Mouse (Mus musculus) intestine, embryonic 15.5 days (tissue): ENCODE measurements at regions not wholly inside any gene's neighbourhood (a gene's known extent, or its start where the extent isn't known, plus 50 kb on each side); places are given as distances from the start of the nearest gene placed in this dataset.

Experiments
- ATAC-seq: fragments of 200-750 bp; cut with Nextera tagmentation; 2 replicates; pipeline ENCODE4 v1.8.0; 2017; ENCODE audit warnings: moderate TSS enrichment, moderate library complexity
- H3K27ac ChIP-seq: fragments of 300-500 bp; sonication (generic); 2 replicates; pipeline ENCODE4 v1.5.1; 2015; ENCODE audit warnings: mild to moderate bottlenecking, inconsistent platforms
- H3K27me3 ChIP-seq: fragments of 300-500 bp; sonication (generic); replicated peaks from 2 replicates; pipeline ENCODE4 v1.6.1; 2015; ENCODE audit warnings: inconsistent platforms
- H3K36me3 ChIP-seq: fragments of 300-500 bp; sonication (generic); 2 replicates; pipeline ENCODE4 v1.6.1; 2015; ENCODE audit warnings: inconsistent platforms
- H3K4me1 ChIP-seq: fragments of 300-500 bp; sonication (generic); replicated peaks from 2 replicates; pipeline ENCODE4 v1.6.1; 2015; ENCODE audit warnings: inconsistent platforms
- H3K4me2 ChIP-seq: fragments of 300-500 bp; sonication (generic); replicated peaks from 2 replicates; pipeline ENCODE4 v1.6.1; 2015; ENCODE audit warnings: mild to moderate bottlenecking, inconsistent platforms
- H3K4me3 ChIP-seq: fragments of 300-500 bp; sonication (generic); replicated peaks from 2 replicates; pipeline ENCODE4 v1.5.1; 2015; ENCODE audit warnings: inconsistent platforms
- H3K9ac ChIP-seq: fragments of 300-500 bp; sonication (generic); 2 replicates; pipeline ENCODE4 v1.6.1; 2015; ENCODE audit warnings: inconsistent platforms
- H3K9me3 ChIP-seq: fragments of 300-500 bp; sonication (generic); 2 replicates; pipeline ENCODE4 v1.6.1; 2016; ENCODE audit warnings: inconsistent platforms
- WGBS: fragments of 180-500 bp; shearing (Covaris S2); methylation state at CpG from one replicate; pipeline ENCODE4 v1.1.7; 2015; 5-methylcytosine and 5-hydroxymethylcytosine counted together

DNA sequence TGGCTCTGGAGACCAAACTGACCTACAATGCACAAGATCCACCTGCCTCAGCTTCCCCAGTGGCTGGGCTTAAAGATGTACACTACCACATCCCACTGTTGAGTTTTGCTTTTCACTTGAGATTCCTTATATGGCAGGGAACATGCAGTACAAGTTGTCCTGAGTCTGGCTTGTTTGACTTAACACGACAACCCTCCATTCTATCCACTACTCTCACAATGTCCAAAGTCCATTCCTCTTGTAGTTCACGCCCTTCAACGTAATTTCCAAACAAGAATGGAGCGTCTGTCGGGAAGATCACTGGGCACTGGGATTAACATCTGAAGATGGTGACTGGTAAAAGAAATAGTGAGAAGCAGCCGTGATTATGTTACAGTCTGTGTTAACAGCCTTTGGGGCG is 108.6 kb upstream of the Klf14 start:
- no peak overlapping the region for H3K9ac ChIP-seq
- H3K27me3 ChIP-seq = no peaks in the 10 kb centered on the region
- no peak overlapping the region for H3K27ac ChIP-seq
- H3K36me3 ChIP-seq = no peaks in the 10 kb centered on the region
- no peak overlapping the region for H3K4me3 ChIP-seq
- H3K4me2 ChIP-seq = no peak overlapping the region
- WGBS = 56% methylated on average over 7 of the region's 7 CpGs
- no peaks in the 10 kb centered on the region for H3K9me3 ChIP-seq
- H3K4me1 ChIP-seq = no peaks in the 10 kb centered on the region
- ATAC-seq = peak; percentile 68

- WGBS = 77% methylated on average over 13 of the region's 13 CpGs
- no peak overlapping the region for H3K4me3 ChIP-seq
- no peaks in the 10 kb centered on the region for H3K9me3 ChIP-seq
- no peak overlapping the region for H3K9ac ChIP-seq
- no peak overlapping the region for H3K4me2 ChIP-seq
- no peaks in the 10 kb centered on the region for H3K27me3 ChIP-seq
- H3K36me3 ChIP-seq = no peaks in the 10 kb centered on the region
- no peak for ATAC-seq
- no peak overlapping the region for H3K27ac ChIP-seq
- H3K4me1 ChIP-seq = no peaks in the 10 kb centered on the region
Measured at GRCm38 (mm10) chr6:31069243-31069642, 110.4 kb upstream of the Klf14 start.

- no peak overlapping the region for H3K9ac ChIP-seq
- no peak for ATAC-seq
- H3K9me3 ChIP-seq = no peaks in the 10 kb centered on the region
- no peak overlapping the region for H3K4me3 ChIP-seq
- peaks cover 7% of the 10 kb centered on the region for H3K4me1 ChIP-seq
- H3K36me3 ChIP-seq = no peaks in the 10 kb centered on the region
- H3K27ac ChIP-seq = no peak overlapping the region
- H3K27me3 ChIP-seq = no peaks in the 10 kb centered on the region
- no peak overlapping the region for H3K4me2 ChIP-seq
- WGBS = 90% methylated on average over 6 of the region's 6 CpGs
Measured at GRCm38 (mm10) chr6:31070537-31070936, 111.7 kb upstream of the Klf14 start.

- Histone ChIP-seq H3K4me1 (peaks cover 11% of the 10 kb centered on the region), H3K27ac (no peak overlapping the region), H3K9me3 (no peaks in the 10 kb centered on the region), H3K9ac (no peak overlapping the region), H3K4me2 (no peak overlapping the region), H3K36me3 (no peaks in the 10 kb centered on the region), H3K4me3 (no peak overlapping the region), H3K27me3 (no peaks in the 10 kb centered on the region)
- no peak for ATAC-seq
- 79% methylated on average over 9 of the region's 9 CpGs for WGBS
Measured at GRCm38 (mm10) chr6:31070966-31071365, 112.1 kb upstream of the Klf14 start.

DNA sequence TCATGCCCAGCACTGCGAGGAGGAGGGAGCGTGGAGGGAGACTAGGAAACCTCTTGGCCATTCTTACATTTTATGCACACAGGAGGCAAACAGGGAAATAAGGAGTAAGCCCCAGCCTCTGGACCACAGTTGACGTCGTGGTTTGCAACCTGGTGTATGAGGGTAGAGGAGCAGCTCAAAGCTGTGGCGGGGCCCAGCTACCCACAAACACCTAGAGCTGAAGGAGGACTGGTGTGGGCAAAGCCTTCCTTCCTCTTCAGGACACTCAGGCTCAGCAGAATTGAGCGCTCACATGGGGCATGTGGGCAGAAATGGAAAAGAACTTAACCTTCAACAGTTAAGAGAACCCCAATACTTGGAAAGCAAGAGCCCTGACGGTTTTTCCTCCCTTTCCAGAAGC is 113.2 kb upstream of the Klf14 start:
- 83% methylated on average over 7 of the region's 7 CpGs for WGBS
- no peak overlapping the region for H3K27ac ChIP-seq
- no peak overlapping the region for H3K4me3 ChIP-seq
- no peaks in the 10 kb centered on the region for H3K27me3 ChIP-seq
- H3K4me2 ChIP-seq = no peak overlapping the region
- H3K9me3 ChIP-seq = no peaks in the 10 kb centered on the region
- ATAC-seq = no peak
- H3K4me1 ChIP-seq = peaks cover 21% of the 10 kb centered on the region
- no peak overlapping the region for H3K9ac ChIP-seq
- H3K36me3 ChIP-seq = no peaks in the 10 kb centered on the region

GRCm38 (mm10) chr6:31072559-31072958 is 113.7 kb upstream of the Klf14 start:
- Histone ChIP-seq H3K36me3 (no peaks in the 10 kb centered on the region), H3K4me3 (no peak overlapping the region), H3K4me2 (no peak overlapping the region), H3K9ac (no peak overlapping the region), H3K4me1 (peaks cover 25% of the 10 kb centered on the region), H3K27ac (no peak overlapping the region), H3K27me3 (no peaks in the 10 kb centered on the region), H3K9me3 (no peaks in the 10 kb centered on the region)
- WGBS = 34% methylated on average over 5 of the region's 5 CpGs
- ATAC-seq = no peak

DNA sequence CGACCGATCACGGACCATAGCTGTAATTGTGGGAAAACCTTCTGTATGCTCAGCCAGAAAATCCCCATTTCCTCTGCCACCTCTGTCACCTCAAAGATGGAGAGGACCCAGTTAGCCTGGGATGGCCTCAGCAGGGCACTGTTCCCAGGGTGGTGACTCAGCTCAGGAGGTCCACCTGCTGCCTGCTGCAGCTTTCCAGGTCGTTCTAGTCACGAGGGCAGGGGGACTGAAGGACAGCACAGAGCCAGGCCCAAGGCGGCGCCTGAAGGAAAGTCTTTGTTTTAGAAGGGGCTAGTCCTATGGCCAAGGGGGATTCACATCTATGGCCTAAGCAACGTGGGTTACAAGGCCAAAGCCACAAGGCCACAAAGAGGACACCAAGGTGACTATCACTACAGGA is 114.5 kb upstream of the Klf14 start:
- Histone ChIP-seq H3K36me3 (no peaks in the 10 kb centered on the region), H3K9ac (no peak overlapping the region), H3K4me2 (no peak overlapping the region), H3K9me3 (no peaks in the 10 kb centered on the region), H3K27me3 (no peaks in the 10 kb centered on the region), H3K4me3 (no peak overlapping the region), H3K4me1 (peaks cover 28% of the 10 kb centered on the region), H3K27ac (no peak overlapping the region)
- no peak for ATAC-seq
- 81% methylated on average over 8 of the region's 8 CpGs for WGBS

DNA sequence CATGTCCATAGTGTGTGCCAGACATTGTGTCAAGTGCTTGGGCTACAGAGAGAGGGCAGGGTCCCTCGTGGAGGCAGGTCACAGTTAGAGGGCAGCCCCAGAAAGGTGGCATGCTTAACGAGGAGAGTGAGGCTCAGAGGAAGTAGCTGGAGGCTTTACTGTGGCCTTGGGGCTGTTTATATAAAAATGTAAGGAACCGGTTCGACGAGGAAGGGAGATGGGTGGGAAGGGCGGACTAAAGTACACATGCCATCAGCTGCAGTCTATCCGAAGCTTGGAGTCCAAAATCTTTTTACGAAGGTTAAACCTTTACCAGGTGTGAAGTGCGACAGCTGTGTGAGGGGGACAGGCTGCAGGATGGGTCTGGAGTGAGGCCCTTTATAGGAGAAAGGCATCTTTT is 115.5 kb upstream of the Klf14 start:
- H3K9me3 ChIP-seq = no peaks in the 10 kb centered on the region
- H3K9ac ChIP-seq = no peak overlapping the region
- ATAC-seq = peak; percentile 54
- no peak overlapping the region for H3K4me2 ChIP-seq
- no peak overlapping the region for H3K4me3 ChIP-seq
- WGBS = 37% methylated on average over 9 of the region's 9 CpGs
- H3K4me1 ChIP-seq = peaks cover 35% of the 10 kb centered on the region
- H3K27ac ChIP-seq = peak overlapping the region; percentile 33
- H3K27me3 ChIP-seq = no peaks in the 10 kb centered on the region
- H3K36me3 ChIP-seq = no peaks in the 10 kb centered on the region

- Histone ChIP-seq H3K9me3 (no peaks in the 10 kb centered on the region), H3K4me2 (peak overlapping the region; percentile 18; the same call in 1 of the 2 replicates), H3K4me3 (no peak overlapping the region), H3K4me1 (peaks cover 35% of the 10 kb centered on the region), H3K9ac (no peak overlapping the region), H3K27me3 (no peaks in the 10 kb centered on the region), H3K36me3 (no peaks in the 10 kb centered on the region), H3K27ac (peak overlapping the region; percentile 48; the same call in 1 of the 2 replicates)
- no peak for ATAC-seq
- WGBS = 60% methylated on average over 2 of the region's 2 CpGs
Measured at GRCm38 (mm10) chr6:31075209-31075571, 116.3 kb upstream of the Klf14 start.

DNA sequence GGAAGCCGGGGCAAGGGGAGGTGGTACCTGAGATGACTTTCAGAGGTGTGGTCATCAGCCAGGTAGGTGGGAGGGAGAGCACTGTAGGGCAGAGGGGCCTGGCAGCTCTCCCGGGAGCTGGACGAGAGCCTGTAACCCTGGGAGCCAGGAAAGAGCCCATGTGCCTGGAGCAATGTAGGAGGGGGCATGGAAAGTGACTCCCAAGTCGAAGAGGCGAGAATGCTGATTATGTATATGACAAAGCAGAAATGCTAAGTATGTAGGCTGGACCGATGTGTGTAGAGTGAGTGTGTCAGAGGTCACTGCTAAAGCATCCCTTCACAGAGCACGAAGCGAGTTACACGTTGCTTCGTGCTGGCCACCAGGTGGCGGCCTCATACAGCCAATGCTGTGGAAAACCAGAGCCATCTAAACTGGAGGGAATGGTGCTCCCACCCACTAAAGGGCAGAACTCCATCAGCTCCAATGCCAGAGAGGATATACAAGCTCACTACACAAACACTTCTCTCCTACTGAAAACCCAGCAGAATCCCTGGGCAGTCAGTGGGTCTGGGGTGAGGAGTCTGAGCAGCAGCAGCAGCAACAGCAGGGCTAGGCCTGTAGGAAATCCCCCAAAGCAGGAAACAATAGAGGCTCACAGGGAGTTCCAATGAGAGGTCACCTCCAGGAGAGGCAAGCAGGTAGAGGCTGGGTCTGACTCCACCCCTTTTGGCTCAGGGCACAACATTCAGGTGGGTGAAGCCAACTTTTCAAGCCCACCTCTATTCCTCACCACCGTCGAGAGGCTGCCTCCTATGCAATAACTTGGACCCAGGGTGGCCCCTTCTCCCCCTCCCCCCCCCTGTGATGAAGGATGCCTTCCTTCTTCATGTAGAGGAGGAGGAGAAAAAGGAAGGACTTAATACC is 116.9 kb upstream of the Klf14 start:
- Histone ChIP-seq H3K4me1 (peaks cover 35% of the 10 kb centered on the region), H3K27ac (peak overlapping the region; percentile 48; the same call in 1 of the 2 replicates), H3K4me3 (no peak overlapping the region), H3K9me3 (no peaks in the 10 kb centered on the region), H3K4me2 (peak overlapping the region; percentile 18; the same call in 1 of the 2 replicates), H3K36me3 (no peaks in the 10 kb centered on the region), H3K9ac (no peak overlapping the region), H3K27me3 (no peaks in the 10 kb centered on the region)
- peak; percentile 52 for ATAC-seq
- 18% methylated on average over 13 of the region's 13 CpGs for WGBS

GRCm38 (mm10) chr6:31076478-31076834 is 117.6 kb upstream of the Klf14 start:
- H3K27me3 ChIP-seq = no peaks in the 10 kb centered on the region
- ATAC-seq = no peak
- H3K4me2 ChIP-seq = no peak overlapping the region
- peaks cover 35% of the 10 kb centered on the region for H3K4me1 ChIP-seq
- H3K9me3 ChIP-seq = no peaks in the 10 kb centered on the region
- 0 out of 2 replicates have a peak overlapping the region, but pooled peaks have one; percentile 15 for H3K27ac ChIP-seq
- no peaks in the 10 kb centered on the region for H3K36me3 ChIP-seq
- H3K9ac ChIP-seq = no peak overlapping the region
- no peak overlapping the region for H3K4me3 ChIP-seq
- 83% methylated on average over 6 of the region's 6 CpGs for WGBS

- Histone ChIP-seq H3K4me2 (no peak overlapping the region), H3K4me3 (no peak overlapping the region), H3K27ac (peak overlapping the region; percentile 15), H3K9me3 (no peaks in the 10 kb centered on the region), H3K4me1 (peaks cover 35% of the 10 kb centered on the region), H3K36me3 (no peaks in the 10 kb centered on the region), H3K9ac (no peak overlapping the region), H3K27me3 (no peaks in the 10 kb centered on the region)
- ATAC-seq = no peak
- WGBS = 49% methylated on average over 9 of the region's 9 CpGs
Measured at GRCm38 (mm10) chr6:31077216-31077615, 118.3 kb upstream of the Klf14 start.

DNA sequence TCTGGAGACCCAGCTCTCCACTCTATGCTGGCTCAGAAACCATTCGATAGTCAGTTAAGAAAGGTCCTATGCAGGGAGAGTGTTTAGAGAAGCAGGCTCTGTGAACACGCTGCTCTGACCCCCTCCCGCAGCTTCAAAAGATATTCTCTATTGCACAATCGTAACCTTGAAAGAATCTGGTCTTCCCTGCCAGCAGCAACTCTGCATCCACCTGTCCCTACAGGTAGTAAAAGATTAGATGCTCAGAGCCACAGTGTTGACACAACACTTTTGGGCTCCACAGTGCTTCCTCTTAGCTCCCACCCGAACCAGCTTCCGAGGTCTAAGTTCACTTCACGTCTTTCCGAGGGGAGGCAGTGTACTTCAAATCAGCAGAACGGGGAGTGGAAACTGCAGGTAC is 118.9 kb upstream of the Klf14 start:
- Histone ChIP-seq H3K27me3 (no peaks in the 10 kb centered on the region), H3K9ac (no peak overlapping the region), H3K9me3 (no peaks in the 10 kb centered on the region), H3K4me3 (no peak overlapping the region), H3K36me3 (no peaks in the 10 kb centered on the region), H3K4me2 (peak overlapping the region; percentile 26; the same call in 1 of the 2 replicates), H3K27ac (peak overlapping the region; percentile 81), H3K4me1 (peaks cover 35% of the 10 kb centered on the region)
- ATAC-seq = peak; percentile 65
- 48% methylated on average over 9 of the region's 9 CpGs for WGBS
